Mouse (Mus musculus) midbrain, embryonic 11.5 days (tissue): ENCODE data around the gene Bcat1. TPM values are rescaled to one million over a fixed set of nuclear protein-coding genes. Genes with fewer than 3 reads are reported as not detected.

ENCODE experiments used
- ATAC-seq: fragments of 200-750 bp; cut with Nextera tagmentation; 2 replicates; pipeline ENCODE4 v1.8.0; 2017; ENCODE audit warnings: moderate TSS enrichment, moderate library complexity; ENCODE audit not compliant: low FRiP score
- DNase-seq: peaks from one replicate; pipeline ENCODE4 v3.0.0; 2015; ENCODE audit warnings: low spot score; ENCODE audit errors: missing footprints
- H3K27ac ChIP-seq: fragments of 300-500 bp; sonication (generic); 2 replicates; pipeline ENCODE4 v1.5.1; 2014; ENCODE audit warnings: low read depth, low read length
- H3K27me3 ChIP-seq: fragments of 300-500 bp; sonication (generic); 2 replicates; pipeline ENCODE4 v1.6.1; 2014; ENCODE audit warnings: mild to moderate bottlenecking, low read length, moderate library complexity, mixed read lengths; ENCODE audit not compliant: control insufficient read depth, insufficient read depth
- H3K36me3 ChIP-seq: fragments of 300-500 bp; sonication (generic); 2 replicates; pipeline ENCODE4 v1.6.1; 2014; ENCODE audit warnings: mild to moderate bottlenecking, low read length, moderate library complexity, mixed read lengths; ENCODE audit not compliant: control insufficient read depth, insufficient read depth
- H3K4me1 ChIP-seq: fragments of 300-500 bp; sonication (generic); 2 replicates; pipeline ENCODE4 v1.6.1; 2014; ENCODE audit warnings: low read length; ENCODE audit not compliant: control insufficient read depth, insufficient read depth
- H3K4me2 ChIP-seq: fragments of 300-500 bp; sonication (generic); 2 replicates; pipeline ENCODE4 v1.6.1; 2014; ENCODE audit warnings: mild to moderate bottlenecking, moderate library complexity
- H3K4me3 ChIP-seq: fragments of 300-500 bp; sonication (generic); 2 replicates; pipeline ENCODE4 v1.5.1; 2014; ENCODE audit warnings: low read depth, low read length
- H3K9ac ChIP-seq: fragments of 300-500 bp; sonication (generic); 2 replicates; pipeline ENCODE4 v1.6.1; 2014; ENCODE audit warnings: low read length
- H3K9me3 ChIP-seq: fragments of 300-500 bp; sonication (generic); 2 replicates; pipeline ENCODE4 v1.6.1; 2016; ENCODE audit warnings: low read length; ENCODE audit not compliant: control insufficient read depth
- WGBS: fragments of 180-500 bp; shearing (Covaris S2); extraction: QIAGEN DNeasy Blood & Tissue Kit; methylation state at CpG from one replicate; pipeline ENCODE4 v1.1.7; 2014; 5-methylcytosine and 5-hydroxymethylcytosine counted together
- polyA plus RNA-seq: library from polyadenylated mRNA; unstranded; fragments of >200 nt; fragmentation: Nextera tagmentation; extraction: Ambion mirVana; gene quantifications from 2 replicates; pipeline ENCODE4 v1.2.1, GENCODE M21; 2014

Gene Bcat1
- polyA plus RNA-seq, 1 experiment from 2014 or later = 150 TPM

DNA sequence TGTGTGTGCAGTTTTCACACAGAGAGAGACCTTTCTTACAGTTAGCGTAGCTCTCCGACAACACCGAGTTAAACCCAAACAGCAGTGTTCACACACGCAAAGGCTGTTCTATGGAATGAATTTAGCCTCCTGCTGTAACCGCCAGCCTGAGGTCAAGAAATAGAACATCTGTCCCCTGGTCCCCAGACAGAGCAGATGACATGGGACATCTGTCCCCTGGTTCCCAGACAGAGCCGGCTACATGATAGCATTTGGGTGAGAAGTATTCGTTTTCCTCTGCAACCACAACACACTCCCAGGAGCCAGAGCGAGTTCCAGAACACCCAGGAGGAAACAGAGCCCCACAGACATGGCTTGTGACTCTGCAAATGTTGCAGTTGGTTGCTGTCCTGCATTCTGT lies 63.3 kb downstream of the Bcat1 start:
- 88% methylated on average over 8 of the region's 8 CpGs for WGBS
- DNase-seq (no peak), ATAC-seq (no peak)
- Histone ChIP-seq H3K27ac (no peak overlapping the region), H3K27me3 (no peaks in the 10 kb centered on the region), H3K4me3 (no peak overlapping the region), H3K36me3 (peaks cover 6% of the 10 kb centered on the region), H3K9me3 (no peaks in the 10 kb centered on the region), H3K9ac (no peak overlapping the region), H3K4me2 (no peak overlapping the region), H3K4me1 (no peaks in the 10 kb centered on the region)

- Histone ChIP-seq H3K27ac (no peak overlapping the region), H3K4me3 (no peak overlapping the region), H3K27me3 (no peaks in the 10 kb centered on the region), H3K4me2 (no peak overlapping the region), H3K9me3 (no peaks in the 10 kb centered on the region), H3K36me3 (peaks cover 8% of the 10 kb centered on the region), H3K9ac (no peak overlapping the region), H3K4me1 (no peaks in the 10 kb centered on the region)
- ATAC-seq (no peak), DNase-seq (no peak)
- 88% methylated on average over 8 of the region's 8 CpGs for WGBS
Observed at GRCm38 (mm10) chr6:145011141-145011540, 64.8 kb downstream of the Bcat1 start.

DNA sequence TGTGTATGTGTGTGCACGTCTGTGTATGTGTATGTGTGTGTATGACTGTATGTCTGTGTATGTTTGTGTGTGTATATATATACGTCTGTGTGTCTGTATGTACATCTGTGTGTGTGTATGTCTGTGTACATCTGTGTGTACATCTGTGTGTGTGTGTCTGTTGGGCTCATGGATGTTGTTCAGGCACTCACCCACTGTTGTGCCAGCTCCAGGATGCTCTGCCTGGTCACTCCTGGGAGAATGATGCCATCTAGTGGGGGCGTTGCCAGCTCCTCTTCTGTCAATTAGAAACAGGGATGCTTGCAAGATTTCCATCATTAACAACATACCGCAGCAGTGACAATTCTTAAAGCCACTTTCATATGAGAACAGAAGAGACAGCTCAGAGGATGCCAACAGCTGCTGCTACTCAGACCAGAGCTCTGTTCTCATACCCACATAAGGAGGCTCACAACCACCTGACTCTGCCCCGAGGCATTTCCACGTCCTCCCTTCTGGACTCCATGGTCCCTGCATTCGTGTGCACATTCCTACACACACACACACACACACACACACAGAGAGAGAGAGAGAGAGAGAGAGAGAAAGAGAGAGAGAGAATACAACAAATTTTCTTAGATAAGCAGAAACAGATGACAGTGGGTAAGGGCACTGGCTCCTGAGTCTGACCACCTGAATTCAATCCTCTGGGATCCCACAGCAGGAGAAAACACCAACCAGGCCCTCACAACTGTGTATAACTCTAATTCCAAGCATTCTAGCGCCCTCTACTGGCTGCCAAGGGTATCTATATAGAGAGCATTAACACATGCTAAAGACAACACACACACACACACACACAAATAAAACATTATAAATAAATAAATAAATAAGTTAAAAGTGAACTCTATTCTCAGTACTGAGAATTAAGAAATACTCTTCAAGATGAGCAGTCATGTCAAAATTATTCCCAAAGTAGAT lies 65.8 kb downstream of the Bcat1 start:
- H3K27ac ChIP-seq = no peak overlapping the region
- ATAC-seq = peak; percentile 42; the same call in 1 of the 2 replicates
- H3K4me3 ChIP-seq = no peak overlapping the region
- DNase-seq = peak; percentile 90
- no peaks in the 10 kb centered on the region for H3K9me3 ChIP-seq
- no peaks in the 10 kb centered on the region for H3K27me3 ChIP-seq
- H3K4me2 ChIP-seq = no peak overlapping the region
- WGBS = 79% methylated on average over 8 of the region's 8 CpGs
- H3K4me1 ChIP-seq = no peaks in the 10 kb centered on the region
- H3K36me3 ChIP-seq = peaks cover 5% of the 10 kb centered on the region
- H3K9ac ChIP-seq = no peak overlapping the region

- ATAC-seq (no peak), DNase-seq (no peak)
- Histone ChIP-seq H3K4me2 (no peak overlapping the region), H3K4me1 (no peaks in the 10 kb centered on the region), H3K4me3 (no peak overlapping the region), H3K9ac (no peak overlapping the region), H3K27me3 (no peaks in the 10 kb centered on the region), H3K9me3 (no peaks in the 10 kb centered on the region), H3K36me3 (peaks cover 11% of the 10 kb centered on the region), H3K27ac (no peak overlapping the region)
Observed at GRCm38 (mm10) chr6:145003459-145003858, 72.5 kb downstream of the Bcat1 start.

DNA sequence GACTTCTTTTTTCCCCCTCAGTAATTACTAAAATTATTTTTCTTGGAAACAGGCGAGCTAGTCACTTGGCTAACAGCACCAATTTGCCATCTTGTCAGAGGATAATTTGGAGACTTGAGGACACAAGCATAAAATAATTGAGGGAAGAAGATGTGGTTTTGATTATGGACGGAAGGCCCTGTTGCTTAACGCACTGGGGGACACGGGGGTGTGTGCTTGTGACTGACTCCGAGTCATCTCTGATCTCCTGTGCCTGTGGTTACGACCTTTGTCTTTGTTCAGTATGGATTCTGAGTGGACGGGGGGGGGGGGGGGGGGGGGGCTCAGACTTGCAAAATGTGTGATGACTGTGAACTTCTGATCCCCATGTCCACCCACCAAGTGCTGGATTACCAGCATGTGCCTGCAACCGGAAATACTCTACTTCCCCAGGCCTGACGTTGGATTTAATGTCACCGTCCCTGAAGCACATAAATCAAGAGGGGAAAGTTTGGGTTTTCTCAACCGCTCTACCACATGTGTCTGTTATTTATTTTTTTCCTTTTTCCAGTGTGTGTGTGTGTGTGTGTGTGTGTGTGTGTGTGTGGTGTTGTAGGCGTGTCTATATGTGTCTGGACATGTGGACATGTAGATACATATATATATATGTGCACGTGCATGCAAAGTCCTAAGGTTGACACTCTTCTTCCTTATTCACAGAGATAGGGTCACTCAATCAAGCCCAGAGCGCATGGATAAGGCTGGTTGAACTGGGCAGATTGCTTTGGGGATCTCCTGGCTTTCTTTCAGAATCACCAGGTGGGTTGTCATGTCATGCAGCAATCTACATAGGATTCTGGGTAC lies 73.7 kb downstream of the Bcat1 start:
- DNase-seq (no peak), ATAC-seq (no peak)
- Histone ChIP-seq H3K36me3 (peaks cover 9% of the 10 kb centered on the region), H3K4me1 (no peaks in the 10 kb centered on the region), H3K4me2 (no peak overlapping the region), H3K27ac (no peak overlapping the region), H3K9me3 (no peaks in the 10 kb centered on the region), H3K27me3 (no peaks in the 10 kb centered on the region), H3K4me3 (no peak overlapping the region), H3K9ac (no peak overlapping the region)
- 82% methylated on average over 13 of the region's 14 CpGs for WGBS

DNA sequence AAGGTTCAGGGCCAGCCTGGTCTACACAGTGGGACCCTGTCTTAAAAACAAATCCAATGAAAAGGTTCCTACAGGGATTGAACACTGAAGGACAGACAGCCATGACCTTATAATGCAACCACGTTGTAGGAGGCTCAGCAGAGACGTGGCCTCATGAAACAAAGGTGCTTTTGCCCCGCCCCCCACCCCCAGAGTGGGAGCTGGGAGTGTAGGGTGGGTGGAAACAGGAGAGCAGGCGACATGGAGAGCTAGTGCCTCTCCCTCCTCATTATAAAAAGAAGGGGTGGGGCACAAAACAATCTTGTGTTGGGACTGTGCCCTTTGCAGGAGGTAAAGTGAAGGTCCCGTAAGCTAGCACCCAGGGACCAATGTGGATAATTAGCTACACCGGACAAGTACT lies 74.5 kb downstream of the Bcat1 start:
- H3K27me3 ChIP-seq = no peaks in the 10 kb centered on the region
- H3K36me3 ChIP-seq = peaks cover 7% of the 10 kb centered on the region; the same call in 1 of the 2 replicates
- WGBS = 74% methylated on average over 6 of the region's 6 CpGs
- no peak overlapping the region for H3K4me2 ChIP-seq
- no peak for DNase-seq
- no peaks in the 10 kb centered on the region for H3K9me3 ChIP-seq
- no peak for ATAC-seq
- no peaks in the 10 kb centered on the region for H3K4me1 ChIP-seq
- no peak overlapping the region for H3K9ac ChIP-seq
- no peak overlapping the region for H3K27ac ChIP-seq
- no peak overlapping the region for H3K4me3 ChIP-seq

GRCm38 (mm10) chr6:144997229-144997628 lies 78.8 kb downstream of the Bcat1 start:
- H3K4me3 ChIP-seq = no peak overlapping the region
- H3K27me3 ChIP-seq = no peaks in the 10 kb centered on the region
- WGBS = 92% methylated on average over 3 of the region's 3 CpGs
- H3K27ac ChIP-seq = no peak overlapping the region
- H3K9ac ChIP-seq = no peak overlapping the region
- H3K9me3 ChIP-seq = no peaks in the 10 kb centered on the region
- H3K4me2 ChIP-seq = no peak overlapping the region
- DNase-seq (no peak), ATAC-seq (no peak)
- H3K4me1 ChIP-seq = no peaks in the 10 kb centered on the region
- peaks cover 7% of the 10 kb centered on the region; the same call in 1 of the 2 replicates for H3K36me3 ChIP-seq

DNA sequence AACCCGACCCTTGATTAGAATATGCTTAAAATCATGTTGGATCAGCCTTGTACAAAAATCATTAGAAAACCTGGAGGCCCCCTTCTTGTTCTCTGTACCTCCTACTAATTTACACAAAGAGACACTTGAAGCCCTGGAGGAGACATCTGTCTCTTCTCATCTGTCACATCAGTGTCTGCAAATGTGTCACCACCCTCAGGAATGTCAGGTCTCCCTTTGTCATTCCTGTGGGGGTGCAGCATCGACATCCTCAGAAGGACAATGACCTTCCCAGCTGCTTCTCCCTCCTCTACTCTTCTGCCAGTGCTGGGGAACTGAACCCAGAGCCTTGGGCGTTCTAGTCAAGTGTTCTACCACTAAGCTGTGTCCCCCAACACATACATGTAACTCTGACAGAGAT lies 83.9 kb downstream of the Bcat1 start:
- WGBS = 64% methylated on average over 3 of the region's 3 CpGs
- Histone ChIP-seq H3K9ac (no peak overlapping the region), H3K4me2 (no peak overlapping the region), H3K4me3 (no peak overlapping the region), H3K4me1 (no peaks in the 10 kb centered on the region), H3K36me3 (no peaks in the 10 kb centered on the region), H3K27ac (no peak overlapping the region), H3K9me3 (no peaks in the 10 kb centered on the region), H3K27me3 (no peaks in the 10 kb centered on the region)
- DNase-seq (no peak), ATAC-seq (no peak)

- Histone ChIP-seq H3K27me3 (no peaks in the 10 kb centered on the region), H3K9ac (no peak overlapping the region), H3K36me3 (no peaks in the 10 kb centered on the region), H3K4me2 (no peak overlapping the region), H3K27ac (no peak overlapping the region), H3K9me3 (no peaks in the 10 kb centered on the region), H3K4me1 (no peaks in the 10 kb centered on the region), H3K4me3 (no peak overlapping the region)
- DNase-seq = no peak
- 96% methylated on average over 4 of the region's 4 CpGs for WGBS
- ATAC-seq = no peak
Observed at GRCm38 (mm10) chr6:144989193-144989592, 86.8 kb downstream of the Bcat1 start.
